Mouse (Mus musculus) thymus, postnatal 25 days (tissue): ENCODE measurements around the gene Bcas2.
A peak's percentile ranks its signal among the peaks of the same experiment; 100 is the strongest.

Experiments
- DNase-seq: peaks from one replicate; pipeline ENCODE4 v3.0.0; 2022

The Bcas2 gene

DNA sequence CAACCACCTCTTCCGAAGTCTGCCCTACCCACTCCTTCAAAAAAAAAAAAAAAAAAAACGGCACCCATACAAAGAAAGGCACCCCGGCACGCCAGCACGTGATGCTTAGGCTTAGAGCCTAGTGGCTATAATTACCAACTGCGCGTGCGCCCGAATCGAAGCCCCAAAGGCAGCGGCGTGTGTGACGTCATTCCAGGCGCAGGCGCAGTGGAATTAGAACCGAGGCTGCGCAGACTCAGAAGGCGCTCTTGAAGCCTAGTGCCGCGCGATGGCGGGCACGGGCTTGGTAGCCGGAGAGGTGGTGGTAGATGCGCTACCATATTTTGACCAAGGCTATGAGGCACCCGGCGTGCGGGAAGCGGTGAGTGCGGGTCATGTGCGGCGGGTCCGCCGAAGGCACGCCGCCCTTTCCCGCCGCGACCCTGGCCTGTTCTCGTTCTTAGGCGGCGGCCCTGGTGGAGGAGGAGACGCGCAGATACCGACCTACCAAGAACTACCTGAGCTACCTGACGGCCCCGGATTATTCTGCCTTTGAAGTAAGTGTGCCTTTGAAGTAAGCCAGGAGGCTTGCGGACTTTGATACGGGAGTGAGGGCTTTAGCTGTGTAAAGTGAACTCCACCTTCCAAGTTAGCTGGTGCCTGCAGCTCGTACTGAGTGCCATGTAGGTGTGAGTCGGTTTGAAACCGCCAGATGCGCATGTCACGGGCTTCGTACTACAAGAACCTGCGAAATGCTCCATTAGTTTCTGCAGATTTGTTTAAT, at the start of gene Bcas2:
Gene Bcas2, plus strand, starts transcription at position 151 of the 763 bp plus-strand sequence.
- DNase-seq = peak; percentile 99

DNA sequence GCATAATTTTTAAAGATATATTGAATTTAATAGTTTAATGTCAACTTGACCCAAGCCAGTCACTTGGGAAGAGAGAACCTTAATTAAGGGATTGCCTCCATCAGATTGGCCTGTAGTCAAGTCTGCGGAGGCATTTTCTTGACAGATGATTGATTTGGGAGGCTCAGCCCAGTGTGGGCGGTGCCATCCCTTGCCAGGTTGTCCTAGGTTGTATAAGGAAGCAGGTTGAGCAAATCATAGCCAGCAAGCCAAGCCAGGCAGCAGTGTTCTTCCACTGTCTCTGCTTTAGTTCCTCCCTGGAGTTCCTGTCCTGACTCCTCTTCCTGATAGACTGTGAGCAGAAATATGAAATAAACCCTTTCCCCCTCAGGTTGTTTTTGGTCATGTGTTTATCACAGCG, 47.8 kb upstream of the Bcas2 start:
- no peak for DNase-seq

- DNase-seq = no peak
Measured at GRCm38 (mm10) chr3:103126138-103126537, 45.3 kb upstream of the Bcas2 start.

DNA sequence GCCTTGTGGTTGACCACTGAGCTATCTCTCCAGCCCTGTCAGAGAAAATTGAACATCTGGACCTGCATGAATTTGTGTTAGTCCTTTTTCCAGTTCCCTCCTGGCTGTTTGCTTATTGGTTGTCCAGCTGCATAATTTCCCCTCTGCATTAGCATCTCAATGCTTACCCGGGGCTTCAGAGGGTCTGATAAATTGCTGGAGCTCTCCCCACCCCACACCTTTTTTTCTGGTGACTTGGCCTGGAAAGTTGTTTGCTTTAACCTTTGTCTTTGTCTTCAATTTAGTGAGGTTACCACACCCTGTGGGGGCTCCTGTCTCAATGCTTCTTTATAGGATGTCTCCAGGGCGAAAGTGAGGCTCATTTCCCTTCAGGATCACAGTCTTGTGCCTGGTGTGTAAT, 44.3 kb upstream of the Bcas2 start:
- DNase-seq = no peak

- no peak for DNase-seq
Measured at GRCm38 (mm10) chr3:103127721-103128120, 43.7 kb upstream of the Bcas2 start.

GRCm38 (mm10) chr3:103128251-103128650, 43.2 kb upstream of the Bcas2 start:
- DNase-seq = no peak

GRCm38 (mm10) chr3:103129367-103130159, 41.9 kb upstream of the Bcas2 start:
- no peak for DNase-seq

DNA sequence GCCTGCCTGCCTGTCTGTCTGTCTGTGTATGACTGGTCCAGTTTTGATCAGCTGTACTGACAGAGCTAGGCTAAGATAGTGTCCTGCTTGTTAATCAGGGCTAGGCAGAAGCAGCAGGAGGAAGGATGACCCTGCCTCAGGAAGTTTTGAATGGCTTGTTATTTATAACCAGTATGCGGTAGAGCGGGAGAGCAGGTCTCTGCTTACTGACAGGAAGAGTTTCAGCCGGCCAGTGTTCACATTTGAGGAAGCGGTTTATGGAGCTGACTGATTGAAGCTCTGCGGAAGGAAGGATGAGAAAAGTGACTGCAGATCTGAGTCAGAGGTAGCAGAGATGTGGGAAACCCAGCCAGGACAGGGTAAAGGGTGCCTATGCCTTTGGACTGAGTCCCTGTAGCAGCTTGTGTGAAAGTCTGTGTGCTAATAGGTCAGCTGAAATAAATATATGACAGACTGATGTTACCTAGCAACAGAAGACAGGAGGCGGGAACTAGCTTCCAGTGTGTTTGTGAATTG, 41.2 kb upstream of the Bcas2 start:
- peak; percentile 6 for DNase-seq

- no peak for DNase-seq
Measured at GRCm38 (mm10) chr3:103133098-103133497, 38.4 kb upstream of the Bcas2 start.

DNA sequence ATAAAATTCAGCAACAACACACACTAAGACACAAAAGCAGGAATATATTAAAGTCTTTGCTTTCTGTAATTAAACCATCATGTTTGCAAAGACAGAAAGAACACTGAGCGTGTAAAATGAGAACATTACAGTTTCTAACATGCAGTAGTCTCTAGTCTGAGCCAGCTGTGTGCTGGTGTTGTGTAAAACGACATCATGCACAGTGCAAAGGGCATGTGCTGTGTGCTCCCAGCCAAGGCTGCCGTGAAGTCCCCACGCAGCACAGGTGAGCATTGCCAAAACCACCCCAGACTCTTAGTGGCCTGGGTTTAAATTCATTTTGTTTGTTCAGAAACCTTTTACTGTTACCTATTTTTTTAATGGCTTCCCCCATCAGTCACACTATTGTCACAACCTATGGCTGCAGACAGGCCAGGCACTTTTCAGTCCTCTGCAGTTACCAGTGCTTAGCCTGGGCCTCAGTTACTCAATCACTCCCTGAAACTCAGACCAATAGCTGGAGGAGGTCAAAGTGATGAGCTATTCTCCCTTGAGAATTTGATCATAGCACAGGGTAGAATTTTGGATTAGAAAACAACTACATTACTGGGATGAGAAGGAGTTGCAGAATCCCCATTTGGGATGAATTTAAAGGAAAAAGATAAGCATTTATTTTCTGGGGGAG, 34.9 kb upstream of the Bcas2 start:
- no peak for DNase-seq

GRCm38 (mm10) chr3:103139047-103139446, 32.4 kb upstream of the Bcas2 start:
- no peak for DNase-seq

DNA sequence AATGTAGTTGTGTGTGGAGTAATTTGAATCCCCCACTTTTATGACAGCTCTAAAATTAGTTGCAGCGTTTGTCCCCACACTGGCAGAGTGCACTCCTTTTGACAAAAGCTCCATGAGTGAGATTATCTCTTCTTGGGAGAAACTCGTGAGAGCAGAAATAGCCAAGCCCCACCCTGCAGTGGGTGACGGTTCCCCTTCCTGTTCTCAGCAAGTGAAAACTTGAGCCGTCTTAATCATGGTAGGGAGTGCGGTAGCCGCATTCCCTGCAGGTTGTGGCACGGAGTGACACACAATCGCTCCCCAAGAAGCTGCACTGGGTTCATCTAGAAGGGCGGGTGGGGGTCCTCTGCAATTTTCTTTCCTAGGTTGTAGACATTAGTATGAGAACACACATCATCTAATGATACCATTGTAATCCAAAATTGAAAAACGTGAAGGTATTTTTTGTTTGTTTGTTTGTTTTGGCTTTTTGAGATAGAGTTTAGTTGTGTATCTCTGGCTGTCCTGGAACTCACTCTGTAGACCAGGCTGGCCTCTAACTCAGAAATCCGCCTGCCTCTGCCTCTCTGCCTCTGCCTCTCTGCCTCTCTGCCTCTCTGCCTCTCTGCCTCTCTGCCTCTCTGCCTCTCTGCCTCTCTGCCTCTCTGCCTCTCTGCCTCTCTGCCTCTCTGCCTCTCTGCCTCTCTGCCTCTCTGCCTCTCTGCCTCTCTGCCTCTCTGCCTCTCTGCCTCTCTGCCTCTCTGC, 31.2 kb upstream of the Bcas2 start:
- DNase-seq = peak; percentile 7

- DNase-seq = no peak
Measured at GRCm38 (mm10) chr3:103141287-103141686, 30.2 kb upstream of the Bcas2 start.

DNA sequence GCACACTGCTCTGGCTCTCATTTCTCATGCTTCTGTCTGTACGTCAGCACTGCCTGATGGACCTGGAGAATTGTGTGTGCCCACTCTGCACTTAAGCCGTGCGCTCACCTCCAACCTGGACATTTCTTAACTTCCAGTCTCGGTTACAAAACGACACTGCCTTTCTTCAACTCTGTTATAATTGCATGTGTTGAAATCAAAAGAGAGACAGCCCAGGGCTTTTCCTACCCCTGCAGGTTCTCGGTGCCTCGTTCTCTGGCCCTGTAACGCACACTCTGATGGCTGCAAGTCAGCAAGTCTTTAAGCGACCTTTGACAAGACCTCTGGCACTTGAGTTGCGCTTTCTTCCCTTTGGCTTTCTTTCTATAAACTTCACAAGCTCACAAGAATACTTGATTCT, 29.1 kb upstream of the Bcas2 start:
- DNase-seq = no peak

- DNase-seq = no peak
Measured at GRCm38 (mm10) chr3:103145336-103145735, 26.1 kb upstream of the Bcas2 start.

DNA sequence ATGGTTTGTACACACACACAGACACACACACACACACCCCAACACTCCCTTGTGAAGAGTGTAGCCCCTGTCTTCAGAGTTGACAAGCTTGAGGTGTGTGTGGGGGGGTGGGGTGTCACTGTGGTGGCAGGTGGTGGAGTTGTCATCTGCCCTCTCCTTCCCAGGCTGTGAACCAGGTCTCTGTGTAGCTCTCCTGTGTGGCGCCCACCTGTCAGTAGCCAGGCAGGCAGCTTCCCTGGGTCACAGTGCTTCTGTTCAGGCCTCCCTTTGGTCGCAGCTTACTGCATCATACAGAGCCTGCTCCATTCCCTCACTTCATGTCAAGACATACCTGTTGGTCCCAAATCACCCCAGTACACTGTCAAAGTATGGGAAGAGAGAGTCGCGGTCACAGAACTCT, 25.7 kb upstream of the Bcas2 start:
- DNase-seq = no peak

- DNase-seq = no peak
Measured at GRCm38 (mm10) chr3:103146330-103147166, 24.9 kb upstream of the Bcas2 start.

- DNase-seq = no peak
Measured at GRCm38 (mm10) chr3:103147775-103148174, 23.7 kb upstream of the Bcas2 start.

DNA sequence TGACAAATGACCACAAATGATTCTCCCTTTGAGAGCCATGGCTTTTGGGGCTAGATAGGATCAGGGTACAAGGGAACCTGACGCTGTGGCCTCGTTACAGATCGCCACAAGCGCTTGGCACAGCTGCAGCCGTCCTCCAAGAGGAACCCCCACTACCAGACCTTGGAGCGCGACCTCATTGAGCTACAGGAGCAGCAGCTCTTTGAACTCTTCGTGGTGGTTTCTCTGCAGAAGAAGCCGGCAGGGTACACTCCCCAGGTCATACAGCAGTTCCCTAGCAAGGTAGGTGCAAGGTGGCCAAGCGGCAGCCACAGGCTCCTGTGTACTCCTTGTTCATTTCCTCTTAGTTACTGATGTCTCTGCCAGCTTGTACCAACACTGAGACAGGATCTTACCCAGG, 22.5 kb upstream of the Bcas2 start:
- peak; percentile 37 for DNase-seq

DNA sequence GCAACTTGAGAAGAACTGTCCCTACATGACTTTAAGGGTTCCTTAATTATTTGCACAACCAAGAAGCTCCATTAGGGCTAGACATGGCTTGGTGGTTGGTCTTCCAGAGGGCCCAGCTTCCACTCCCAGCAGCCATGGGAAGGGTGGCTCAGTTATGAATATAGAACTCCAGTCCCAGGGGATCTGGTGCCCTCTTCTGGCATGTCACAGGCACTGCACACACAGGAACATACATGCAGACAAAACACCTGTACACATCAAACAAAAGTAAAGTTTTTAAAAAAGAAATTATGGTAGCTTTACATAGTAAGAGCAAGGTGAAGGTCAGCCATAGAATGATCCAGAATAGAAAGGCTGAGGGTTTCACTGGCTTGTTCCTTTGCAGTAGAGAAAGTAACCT, 17.7 kb upstream of the Bcas2 start:
- no peak for DNase-seq

GRCm38 (mm10) chr3:103159232-103159900, 12.1 kb upstream of the Bcas2 start:
- DNase-seq = no peak
